Mouse (Mus musculus) kidney, postnatal 4 days (tissue): Measurements from ENCODE around the gene Rimbp3.
"Not testable (repeated sequence)": the region's sequence is repeated elsewhere in the genome, so short reads cannot be mapped to it uniquely, and the experiment has no call there.

ENCODE experiments used
- DNase-seq, 2 experiments: peaks; one replicate each; pipeline ENCODE4 v3.0.0; 2021; ENCODE audit warnings: mixed read lengths in 2 of 2

The Rimbp3 gene

GRCm38 (mm10) chr16:17208389-17209361 is at the start of gene Rimbp3:
Rimbp3 (plus strand) TSS chr16:17208603.
- DNase-seq: peak; percentile 91 to 94

GRCm38 (mm10) chr16:17165478-17165877 is 42.9 kb upstream of the Rimbp3 start:
- not testable (repeated sequence) for DNase-seq

DNA sequence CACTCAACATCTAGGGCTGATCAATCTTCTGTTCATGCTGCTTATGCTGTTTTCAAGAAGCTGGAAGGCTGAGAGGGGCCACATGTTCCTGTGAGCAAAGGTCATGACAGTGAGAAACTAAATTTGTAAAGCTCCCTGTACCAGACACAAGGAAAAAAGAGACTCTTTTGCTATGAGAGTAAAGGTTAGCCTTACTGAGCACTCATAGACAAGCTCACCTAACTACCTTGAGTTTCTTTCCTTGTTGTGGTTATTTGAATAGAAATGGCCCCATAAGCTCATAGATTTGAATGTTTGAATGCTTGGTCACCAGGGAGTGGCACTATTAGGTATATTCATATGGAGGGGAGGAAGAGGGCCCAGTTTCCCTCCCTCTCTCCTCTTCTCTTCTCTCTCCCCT is 41.2 kb upstream of the Rimbp3 start:
- DNase-seq: no peak

GRCm38 (mm10) chr16:17168049-17168448 is 40.4 kb upstream of the Rimbp3 start:
- DNase-seq: no peak

DNA sequence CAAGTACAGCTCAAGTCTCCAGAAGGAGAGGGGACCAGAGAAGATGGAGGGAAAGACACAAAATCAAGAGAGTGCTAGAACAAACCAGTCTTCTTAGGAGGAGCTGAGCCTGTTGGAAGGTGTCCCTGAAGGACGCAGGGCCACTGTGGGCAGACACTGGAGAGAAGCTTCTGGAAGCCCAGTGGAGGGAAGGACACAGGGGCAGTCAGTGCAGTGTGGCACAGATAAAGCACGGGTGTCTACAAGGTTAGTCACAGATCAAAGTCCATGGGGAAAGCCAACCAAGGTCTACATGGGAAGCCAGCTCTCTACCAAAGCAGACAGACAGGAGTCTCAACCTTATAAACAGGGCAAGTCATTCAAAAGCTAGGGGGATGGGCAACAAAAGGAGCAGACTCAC is 32.6 kb upstream of the Rimbp3 start:
- DNase-seq: no peak

GRCm38 (mm10) chr16:17177623-17178170 is 30.7 kb upstream of the Rimbp3 start:
- DNase-seq: no peak

- no peak for DNase-seq
These were observed 28.7 kb upstream of the Rimbp3 start for GRCm38 (mm10) chr16:17179706-17180105.

DNA sequence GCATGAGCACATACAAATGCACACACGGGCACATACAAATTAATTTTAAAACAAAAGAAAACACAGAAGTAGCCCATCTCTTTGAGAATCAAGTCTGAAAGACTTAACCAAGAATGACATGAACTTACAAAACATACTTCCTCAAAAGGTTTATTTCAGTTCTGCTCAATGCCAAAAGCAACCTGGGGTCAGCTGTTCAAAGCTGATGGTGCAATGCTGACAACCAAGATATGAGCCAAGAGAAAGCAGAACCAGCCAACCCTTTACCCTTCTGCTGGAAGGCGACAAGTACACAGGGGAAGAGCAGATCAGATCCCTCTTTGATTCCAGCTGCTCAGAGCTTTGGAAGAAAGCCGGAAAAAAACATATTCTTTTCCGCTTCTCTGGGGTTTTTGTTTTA is 27.0 kb upstream of the Rimbp3 start:
- no peak for DNase-seq

- no peak for DNase-seq
These were observed 26.3 kb upstream of the Rimbp3 start for GRCm38 (mm10) chr16:17182136-17182535.

GRCm38 (mm10) chr16:17183003-17183402 is 25.4 kb upstream of the Rimbp3 start:
- DNase-seq: no peak

DNA sequence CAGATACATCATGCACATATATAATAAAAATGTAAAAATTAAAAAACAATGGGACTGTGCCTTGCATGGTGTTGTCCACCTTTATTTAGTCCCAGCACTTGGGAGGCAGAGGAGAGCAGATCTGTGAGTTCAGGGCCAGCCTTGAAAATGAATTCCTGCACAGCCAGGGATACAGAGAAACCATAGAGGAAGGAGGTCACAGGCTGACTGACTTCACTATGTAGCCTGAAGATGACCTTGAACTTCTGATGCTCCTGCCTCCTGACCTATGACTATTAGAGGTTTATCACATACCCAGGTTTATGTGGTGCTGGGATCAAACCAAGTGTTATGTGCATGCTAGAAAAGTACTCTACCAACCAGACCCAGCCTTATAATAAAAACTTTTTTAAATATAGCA is 22.9 kb upstream of the Rimbp3 start:
- no peak for DNase-seq

DNA sequence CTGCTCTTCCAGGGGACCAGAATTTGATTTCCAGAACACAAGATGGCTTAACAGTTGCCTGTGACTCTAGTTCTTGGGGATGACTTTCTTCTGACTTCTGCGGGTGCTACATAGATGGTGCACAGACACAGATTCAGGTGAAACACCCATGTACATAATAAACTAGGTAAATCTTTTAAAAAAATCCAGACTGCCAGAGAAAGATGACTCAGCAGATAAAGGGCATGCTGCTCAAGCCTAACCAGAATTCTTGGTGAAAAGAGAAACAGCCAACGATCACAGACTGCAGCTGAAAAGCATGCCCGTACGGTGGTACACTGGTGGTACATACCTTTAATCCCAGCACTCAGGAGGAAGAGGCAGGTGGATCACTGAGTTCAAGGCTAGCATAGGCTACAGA is 14.6 kb upstream of the Rimbp3 start:
- DNase-seq: no peak

GRCm38 (mm10) chr16:17200121-17200952 is 8.1 kb upstream of the Rimbp3 start:
- peak in 1 of 2 experiments; percentile 13 for DNase-seq

- DNase-seq: peak; percentile 85 to 91
These were observed 7.3 kb upstream of the Rimbp3 start for GRCm38 (mm10) chr16:17200953-17201707.

- peak in 1 of 2 experiments; percentile 13 for DNase-seq
These were observed 6.4 kb upstream of the Rimbp3 start for GRCm38 (mm10) chr16:17201977-17202376.

DNA sequence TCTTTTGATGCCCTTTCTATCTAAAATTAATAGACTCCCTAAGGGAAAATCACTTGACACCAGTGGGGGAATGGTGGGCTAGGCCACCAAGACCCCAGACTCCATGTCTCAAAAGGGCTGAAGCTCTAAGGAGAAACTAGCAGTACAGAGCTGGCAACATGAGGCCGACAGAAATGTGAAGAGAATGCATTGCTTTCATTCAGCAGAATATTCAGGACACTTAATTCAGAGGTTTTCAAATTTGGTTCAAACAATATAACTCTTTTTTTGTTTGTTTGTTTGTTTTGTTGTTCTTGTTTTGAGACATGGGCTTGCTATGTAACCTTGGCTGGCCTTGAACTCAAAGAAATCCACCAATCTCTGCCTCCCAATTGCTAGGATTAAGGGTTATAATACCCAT is 5.9 kb upstream of the Rimbp3 start, which contains the start of gene Ube2l3:
Gene Ube2l3, minus strand, starts transcription at position 101 of the 400 bp plus-strand sequence.
- DNase-seq: no peak

- peak; percentile 15 to 55 for DNase-seq
These were observed 3.4 kb upstream of the Rimbp3 start for GRCm38 (mm10) chr16:17204990-17205389.

GRCm38 (mm10) chr16:17209404-17209960 is 1.1 kb downstream of the Rimbp3 start:
- no peak for DNase-seq

DNA sequence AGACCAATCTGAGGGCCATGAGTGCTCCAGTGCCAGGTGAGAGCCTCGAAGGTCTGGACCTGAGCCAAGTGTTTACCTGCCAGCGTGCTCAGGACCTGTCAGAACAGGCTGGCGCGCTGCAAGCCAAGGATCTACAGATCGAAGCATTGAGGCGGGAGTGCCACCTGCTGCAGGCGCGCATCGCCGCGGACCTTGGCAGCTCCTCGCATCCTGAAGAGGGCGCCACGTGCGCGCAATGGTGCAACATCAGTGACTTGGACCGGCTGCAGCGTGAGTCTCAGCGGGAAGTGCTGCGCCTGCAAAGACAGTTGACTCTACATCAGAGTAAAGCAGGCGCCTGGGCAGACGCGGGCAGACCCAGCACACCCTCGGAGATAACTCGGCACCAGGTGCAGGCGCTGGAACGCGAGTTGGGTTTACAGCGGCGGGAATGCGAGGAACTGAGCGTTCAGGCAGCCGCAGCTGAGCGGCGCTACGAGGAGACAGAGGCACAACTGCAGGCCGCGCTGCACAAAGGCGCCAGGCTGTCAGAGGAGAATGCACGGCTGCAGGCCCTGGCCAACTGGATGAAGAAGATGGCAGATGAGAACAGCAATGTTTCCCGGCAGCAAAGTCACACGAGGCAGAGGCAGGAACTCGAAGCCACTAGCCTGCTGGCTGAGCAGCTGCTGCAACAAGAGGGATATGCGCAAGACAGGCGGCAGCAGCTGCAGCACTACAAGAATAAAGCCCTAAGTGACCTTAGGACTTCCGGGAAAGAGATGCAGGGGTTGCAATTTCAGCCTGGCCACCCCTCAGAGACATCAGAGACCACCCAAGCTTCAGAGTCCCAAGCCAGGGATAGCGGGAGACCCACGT is 1.8 kb downstream of the Rimbp3 start:
- peak; percentile 93 to 95 for DNase-seq

GRCm38 (mm10) chr16:17216934-17217633 is 8.7 kb downstream of the Rimbp3 start:
- DNase-seq: no peak
